Mouse (Mus musculus) forebrain, embryonic 13.5 days (tissue): ENCODE results near the gene Maml3. TPM values are rescaled to one million over a fixed set of nuclear protein-coding genes. Genes with fewer than 3 reads are reported as not detected.

ENCODE experiments used
- ATAC-seq: fragments of 200-750 bp; cut with Nextera tagmentation; 2 replicates; pipeline ENCODE4 v1.8.0; 2017
- H3K27ac ChIP-seq: fragments of 300-500 bp; sonication (generic); 2 replicates; pipeline ENCODE4 v1.5.1; 2015; ENCODE audit warnings: inconsistent platforms, mild to moderate bottlenecking, moderate library complexity
- H3K27me3 ChIP-seq: fragments of 300-500 bp; sonication (generic); 2 replicates; pipeline ENCODE4 v1.6.1; 2015; ENCODE audit warnings: mild to moderate bottlenecking, inconsistent platforms
- H3K36me3 ChIP-seq: fragments of 300-500 bp; sonication (generic); 2 replicates; pipeline ENCODE4 v1.6.1; 2015; ENCODE audit warnings: mild to moderate bottlenecking, inconsistent platforms; ENCODE audit not compliant: poor library complexity, severe bottlenecking
- H3K4me1 ChIP-seq: fragments of 300-500 bp; sonication (generic); 2 replicates; pipeline ENCODE4 v1.6.1; 2015; ENCODE audit warnings: inconsistent platforms
- H3K4me2 ChIP-seq: fragments of 300-500 bp; sonication (generic); 2 replicates; pipeline ENCODE4 v1.6.1; 2015; ENCODE audit warnings: inconsistent platforms, mild to moderate bottlenecking, moderate library complexity
- H3K4me3 ChIP-seq: fragments of 300-500 bp; sonication (generic); 2 replicates; pipeline ENCODE4 v1.5.1; 2015; ENCODE audit warnings: mild to moderate bottlenecking, inconsistent platforms
- H3K9ac ChIP-seq: fragments of 300-500 bp; sonication (generic); 2 replicates; pipeline ENCODE4 v1.6.1; 2015; ENCODE audit warnings: mild to moderate bottlenecking, inconsistent platforms
- H3K9me3 ChIP-seq: fragments of 300-500 bp; sonication (generic); replicated peaks from 2 replicates; pipeline ENCODE4 v1.6.1; 2016; ENCODE audit warnings: inconsistent platforms
- WGBS: fragments of 180-500 bp; shearing (Covaris S2); methylation state at CpG from one replicate; pipeline ENCODE4 v1.1.7; 2015; 5-methylcytosine and 5-hydroxymethylcytosine counted together
- polyA plus RNA-seq: library from polyadenylated mRNA; unstranded; fragments of >200 nt; fragmentation: Nextera tagmentation; extraction: Ambion mirVana; gene quantifications from 2 replicates; pipeline ENCODE4 v1.2.1, GENCODE M21; 2015

Gene Maml3
- polyA plus RNA-seq, 1 experiment from 2014 or later = 5.4 TPM

GRCm38 (mm10) chr3:51668607-51669006 lies 436.3 kb downstream of the Maml3 start:
- Histone ChIP-seq H3K4me2 (no peak overlapping the region), H3K4me1 (no peaks in the 10 kb centered on the region), H3K4me3 (no peak overlapping the region), H3K9me3 (no peaks in the 10 kb centered on the region), H3K27me3 (no peaks in the 10 kb centered on the region), H3K9ac (no peak overlapping the region), H3K36me3 (no peaks in the 10 kb centered on the region), H3K27ac (no peak overlapping the region)
- 48% methylated on average over 2 of the region's 2 CpGs for WGBS
- no peak for ATAC-seq

GRCm38 (mm10) chr3:51662557-51662956 lies 442.3 kb downstream of the Maml3 start:
- 71% methylated on average over 6 of the region's 6 CpGs for WGBS
- H3K27me3 ChIP-seq = no peaks in the 10 kb centered on the region
- ATAC-seq = no peak
- H3K4me2 ChIP-seq = no peak overlapping the region
- H3K4me3 ChIP-seq = no peak overlapping the region
- H3K9ac ChIP-seq = no peak overlapping the region
- no peaks in the 10 kb centered on the region for H3K4me1 ChIP-seq
- no peaks in the 10 kb centered on the region for H3K9me3 ChIP-seq
- H3K27ac ChIP-seq = no peak overlapping the region
- no peaks in the 10 kb centered on the region for H3K36me3 ChIP-seq

DNA sequence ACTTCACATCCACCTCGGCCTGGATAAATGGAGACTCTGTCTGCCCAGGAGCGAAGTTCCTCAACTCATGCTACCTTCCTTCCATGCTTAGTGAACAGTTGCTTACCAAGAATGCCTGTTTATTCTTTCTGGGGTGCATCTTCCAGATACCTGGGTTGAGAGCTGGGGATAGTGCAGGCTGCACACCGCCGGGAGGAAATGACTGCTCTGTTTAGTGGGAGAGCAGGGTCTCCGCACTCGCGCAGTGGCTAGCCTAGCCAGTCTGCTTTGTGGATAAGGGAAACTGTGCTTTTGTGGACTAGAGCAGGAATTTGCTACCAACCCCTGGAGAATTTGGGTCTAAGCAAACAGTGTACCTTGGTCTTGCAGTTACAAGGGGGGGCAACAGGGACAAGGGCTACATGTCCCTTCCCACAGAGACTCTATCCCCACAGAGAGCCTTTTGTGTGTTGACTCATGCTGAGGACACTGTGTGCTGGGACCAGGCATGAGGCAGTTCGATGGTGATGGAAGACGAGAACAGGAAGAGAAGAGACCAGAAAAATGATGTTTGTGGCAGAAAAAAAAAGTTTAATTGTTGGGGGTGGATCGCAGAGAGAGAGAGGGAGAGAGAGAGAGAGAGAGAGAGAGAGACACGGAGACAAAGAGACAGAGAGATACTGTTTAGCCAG lies 442.9 kb downstream of the Maml3 start:
- no peak for ATAC-seq
- Histone ChIP-seq H3K9ac (no peak overlapping the region), H3K4me2 (no peak overlapping the region), H3K4me1 (no peaks in the 10 kb centered on the region), H3K4me3 (no peak overlapping the region), H3K27ac (no peak overlapping the region), H3K27me3 (no peaks in the 10 kb centered on the region), H3K9me3 (no peaks in the 10 kb centered on the region), H3K36me3 (no peaks in the 10 kb centered on the region)
- 82% methylated on average over 11 of the region's 11 CpGs for WGBS

GRCm38 (mm10) chr3:51661376-51661775 lies 443.5 kb downstream of the Maml3 start:
- no peak overlapping the region for H3K9ac ChIP-seq
- WGBS = 72% methylated on average over 5 of the region's 5 CpGs
- H3K27me3 ChIP-seq = no peaks in the 10 kb centered on the region
- no peak overlapping the region for H3K4me3 ChIP-seq
- no peaks in the 10 kb centered on the region for H3K9me3 ChIP-seq
- ATAC-seq = no peak
- H3K27ac ChIP-seq = no peak overlapping the region
- no peaks in the 10 kb centered on the region for H3K4me1 ChIP-seq
- H3K4me2 ChIP-seq = no peak overlapping the region
- no peaks in the 10 kb centered on the region for H3K36me3 ChIP-seq

- no peak overlapping the region for H3K9ac ChIP-seq
- ATAC-seq = no peak
- 65% methylated on average over 3 of the region's 3 CpGs for WGBS
Observed at GRCm38 (mm10) chr3:51660821-51661276, 444.0 kb downstream of the Maml3 start.

DNA sequence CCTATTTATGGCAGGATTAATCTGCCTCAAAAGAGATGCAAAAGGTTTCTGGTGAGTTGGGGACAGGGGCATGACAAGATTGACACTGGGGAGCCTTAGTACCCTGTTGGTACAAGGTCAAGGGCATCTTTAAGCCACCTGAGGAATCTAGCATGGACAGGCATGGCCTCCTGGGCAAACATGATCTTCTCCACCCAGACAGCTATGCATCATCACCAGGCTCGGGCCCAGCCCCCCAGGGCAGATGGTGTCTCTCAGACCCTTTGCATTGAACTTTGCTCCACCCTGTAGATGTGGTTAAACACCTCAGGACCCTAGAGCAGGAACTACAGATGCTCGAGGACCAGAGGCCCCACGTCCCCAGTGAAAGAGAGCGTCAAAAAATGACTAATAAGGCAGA lies 444.8 kb downstream of the Maml3 start, which contains the start of gene Mgst2:
TSS of gene Mgst2 (plus strand) at position 301 of the 400 bp plus-strand sequence.
- no peak within 1 kb of the TSS for H3K4me3 ChIP-seq
- no peaks in the 10 kb centered on the region for H3K9me3 ChIP-seq
- no peak for ATAC-seq
- no peaks in the 10 kb centered on the region for H3K27me3 ChIP-seq
- no peak within 1 kb of the TSS for H3K9ac ChIP-seq
- WGBS = 77% methylated on average over 4 of the region's 4 CpGs
- no peaks in the 10 kb centered on the region for H3K36me3 ChIP-seq
- no peaks in the 10 kb centered on the region for H3K4me1 ChIP-seq
- no peak within 1 kb of the TSS for H3K4me2 ChIP-seq
- H3K27ac ChIP-seq = no peak within 1 kb of the TSS

More at GRCm38 (mm10) chr3:51660821-51661276, 444.0 kb downstream of the Maml3 start:
- Histone ChIP-seq H3K27ac (no peak overlapping the region), H3K4me2 (no peak overlapping the region), H3K27me3 (no peaks in the 10 kb centered on the region), H3K4me3 (no peak overlapping the region), H3K9me3 (no peaks in the 10 kb centered on the region), H3K36me3 (no peaks in the 10 kb centered on the region), H3K4me1 (no peaks in the 10 kb centered on the region)

GRCm38 (mm10) chr3:51659415-51659814 lies 445.5 kb downstream of the Maml3 start:
- no peaks in the 10 kb centered on the region for H3K27me3 ChIP-seq
- H3K27ac ChIP-seq = no peak overlapping the region
- no peak overlapping the region for H3K4me3 ChIP-seq
- WGBS = 92% methylated on average over 5 of the region's 5 CpGs
- H3K9me3 ChIP-seq = no peaks in the 10 kb centered on the region
- H3K9ac ChIP-seq = no peak overlapping the region
- H3K4me1 ChIP-seq = no peaks in the 10 kb centered on the region
- no peak overlapping the region for H3K4me2 ChIP-seq
- no peaks in the 10 kb centered on the region for H3K36me3 ChIP-seq
- ATAC-seq = no peak

- H3K9me3 ChIP-seq = no peaks in the 10 kb centered on the region
- H3K4me1 ChIP-seq = peaks cover 9% of the 10 kb centered on the region
- 89% methylated on average over 6 of the region's 6 CpGs for WGBS
- H3K27ac ChIP-seq = no peak overlapping the region
- H3K4me2 ChIP-seq = no peak overlapping the region
- no peak overlapping the region for H3K4me3 ChIP-seq
- no peak overlapping the region for H3K9ac ChIP-seq
- no peaks in the 10 kb centered on the region for H3K27me3 ChIP-seq
- no peak for ATAC-seq
- no peaks in the 10 kb centered on the region for H3K36me3 ChIP-seq
Observed at GRCm38 (mm10) chr3:51654303-51655055, 450.4 kb downstream of the Maml3 start.

GRCm38 (mm10) chr3:51652701-51653100 lies 452.2 kb downstream of the Maml3 start:
- WGBS = 4% methylated on average over 8 of the region's 9 CpGs
- Histone ChIP-seq H3K9me3 (no peaks in the 10 kb centered on the region), H3K36me3 (no peaks in the 10 kb centered on the region), H3K4me2 (peak overlapping the region; percentile 29), H3K4me1 (peaks cover 14% of the 10 kb centered on the region), H3K9ac (peak overlapping the region; percentile 41; the same call in 1 of the 2 replicates), H3K4me3 (no peak overlapping the region), H3K27ac (no peak overlapping the region), H3K27me3 (no peaks in the 10 kb centered on the region)
- ATAC-seq = peak; percentile 22; the same call in 1 of the 2 replicates

- H3K9me3 ChIP-seq = no peaks in the 10 kb centered on the region
- peak overlapping the region; percentile 41; the same call in 1 of the 2 replicates for H3K9ac ChIP-seq
- peak; percentile 55 for ATAC-seq
- no peaks in the 10 kb centered on the region for H3K36me3 ChIP-seq
- H3K4me3 ChIP-seq = no peak overlapping the region
- H3K4me2 ChIP-seq = peak overlapping the region; percentile 29
- H3K27me3 ChIP-seq = no peaks in the 10 kb centered on the region
- WGBS = 2% methylated on average over 9 of the region's 9 CpGs
- peaks cover 14% of the 10 kb centered on the region for H3K4me1 ChIP-seq
- no peak overlapping the region for H3K27ac ChIP-seq
Observed at GRCm38 (mm10) chr3:51652292-51652691, 452.6 kb downstream of the Maml3 start.

DNA sequence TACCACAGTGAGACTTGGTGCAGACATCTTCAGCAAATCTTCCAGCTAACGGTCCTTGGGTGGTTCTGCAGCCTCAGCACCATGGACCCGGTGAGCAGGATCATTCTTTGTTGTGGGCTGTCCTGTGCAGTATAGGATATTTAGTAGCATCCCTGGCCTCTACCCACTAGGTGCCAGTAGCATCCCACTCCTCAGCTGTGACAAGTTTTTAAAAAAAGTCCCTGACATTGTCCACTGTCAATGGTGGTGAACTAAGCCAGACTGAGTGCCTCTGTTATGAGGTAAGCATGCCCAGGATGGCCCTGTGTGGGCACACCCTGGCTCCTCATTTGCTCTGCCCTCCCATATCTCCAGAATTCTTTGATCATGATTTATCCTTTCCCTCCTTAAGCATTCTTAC lies 453.7 kb downstream of the Maml3 start:
- Histone ChIP-seq H3K4me1 (peaks cover 14% of the 10 kb centered on the region), H3K4me3 (no peak overlapping the region), H3K27ac (no peak overlapping the region), H3K36me3 (no peaks in the 10 kb centered on the region), H3K9ac (no peak overlapping the region), H3K9me3 (no peaks in the 10 kb centered on the region), H3K4me2 (no peak overlapping the region), H3K27me3 (no peaks in the 10 kb centered on the region)
- 80% methylated on average over 2 of the region's 2 CpGs for WGBS
- 0 out of 2 replicates have a peak, but pooled peaks have one; percentile 41 for ATAC-seq

DNA sequence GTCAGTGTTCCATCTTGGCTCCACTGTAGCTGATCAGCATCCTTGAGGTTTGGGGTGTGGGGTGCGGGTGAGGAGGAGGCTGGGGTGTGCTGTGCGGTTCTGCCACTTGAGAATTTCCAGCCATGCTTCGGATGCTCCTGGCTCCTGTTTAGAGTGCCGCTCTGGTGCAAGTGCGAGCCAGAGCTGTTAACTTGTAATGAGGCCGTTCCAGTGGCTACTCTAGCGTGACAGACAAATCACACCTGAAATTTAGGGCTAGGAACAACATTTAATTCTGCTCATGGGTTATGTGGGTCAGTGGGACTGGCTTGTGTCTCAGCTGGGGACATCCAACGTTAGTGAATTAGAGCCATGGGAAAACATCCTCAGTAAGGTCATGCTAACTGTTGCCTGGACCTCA lies 454.9 kb downstream of the Maml3 start:
- 88% methylated on average over 8 of the region's 8 CpGs for WGBS
- no peak overlapping the region for H3K4me2 ChIP-seq
- ATAC-seq = no peak
- H3K36me3 ChIP-seq = no peaks in the 10 kb centered on the region
- H3K27ac ChIP-seq = no peak overlapping the region
- H3K27me3 ChIP-seq = no peaks in the 10 kb centered on the region
- H3K9me3 ChIP-seq = no peaks in the 10 kb centered on the region
- no peak overlapping the region for H3K9ac ChIP-seq
- peaks cover 14% of the 10 kb centered on the region for H3K4me1 ChIP-seq
- H3K4me3 ChIP-seq = no peak overlapping the region
